ENCODE assay signal across 9 mouse cellular contexts in genomic region chr5:24576801-24577182, GRCm38 (mm10). TPM values are rescaled to one million over a fixed set of nuclear protein-coding genes. Genes with fewer than 3 reads are reported as not detected.
DNase-seq lines count a peak whose midpoint lies in the region; ATAC-seq lines count a peak whose summit lies in the region.
"Had no signal": no experiment of that assay in that cellular context is flagged by ENCODE, and none has a peak within 500 bp of the region (broad histone marks: within the 10 kb centered on the region; RNA-seq: fewer than 3 reads in every experiment).

No protein-coding gene starts in this region.

- peak; percentile 46 for ATAC-seq in intestine, embryonic 15.5 days
- ATAC-seq in midbrain, embryonic 16.5 days, result peak; percentile 31

- DNase-seq in embryo, embryonic 10 days (ENCODE audit: low spot score), result peak; percentile 49
- DNase-seq in embryo, embryonic 9.5 days (ENCODE audit: extremely low spot score), result no peak
- DNase-seq in urinary bladder, postnatal 14 days (ENCODE audit: low spot score), result peak; percentile 35
- no peak for DNase-seq in urinary bladder, adult 2 months (ENCODE audit: low spot score)
- no peak for DNase-seq in retina, postnatal 1 day
- no peak for DNase-seq in layer of hippocampus, adult 9-11 months

- peak overlapping the region; percentile 71 for H3K27ac ChIP-seq in intestine, embryonic 15.5 days
- H3K27ac ChIP-seq in midbrain, embryonic 16.5 days (ENCODE audit: low read length), result peak overlapping the region; percentile 72

- WGBS in intestine, embryonic 15.5 days, result under 1% methylated on average over 32 of the region's 32 CpGs
- WGBS in midbrain, embryonic 16.5 days, result under 1% methylated on average over 32 of the region's 32 CpGs

- peaks cover 33% of the 10 kb centered on the region for H3K36me3 ChIP-seq in intestine, embryonic 15.5 days
- peaks cover 25% of the 10 kb centered on the region for H3K36me3 ChIP-seq in midbrain, embryonic 16.5 days (ENCODE audit: control insufficient read depth, insufficient read depth, low read length)

- peak overlapping the region; percentile 76 for H3K9ac ChIP-seq in intestine, embryonic 15.5 days
- H3K9ac ChIP-seq in midbrain, embryonic 16.5 days (ENCODE audit: low read depth, low read length), result peak overlapping the region; percentile 75

- peak overlapping the region; percentile 83 for H3K4me3 ChIP-seq in intestine, embryonic 15.5 days (replicated peaks)
- peak overlapping the region; percentile 85 for H3K4me3 ChIP-seq in midbrain, embryonic 16.5 days (ENCODE audit: low read depth, low read length)

- H3K4me1 ChIP-seq in intestine, embryonic 15.5 days (replicated peaks), result peaks cover 14% of the 10 kb centered on the region
- peaks cover 14% of the 10 kb centered on the region for H3K4me1 ChIP-seq in midbrain, embryonic 16.5 days (ENCODE audit: control insufficient read depth, insufficient read depth, low read length)

- H3K27me3 ChIP-seq in intestine, embryonic 15.5 days (replicated peaks), result no peaks in the 10 kb centered on the region
- H3K27me3 ChIP-seq in midbrain, embryonic 16.5 days (ENCODE audit: control insufficient read depth, insufficient read depth, low read depth, low read length), result no peaks in the 10 kb centered on the region

- H3K4me2 ChIP-seq in intestine, embryonic 15.5 days (replicated peaks), result peak overlapping the region; percentile 72
- H3K4me2 ChIP-seq in midbrain, embryonic 16.5 days (ENCODE audit: low read length), result peak overlapping the region; percentile 96

- no peaks in the 10 kb centered on the region for H3K9me3 ChIP-seq in intestine, embryonic 15.5 days
- no peaks in the 10 kb centered on the region for H3K9me3 ChIP-seq in midbrain, embryonic 16.5 days (replicated peaks; ENCODE audit: control insufficient read depth, low read length, poor library complexity, severe bottlenecking)

RNA-seq across cellular contexts. Expression of gene Abcf2, which starts 0.5 kb away (rescaled TPM):
- 44.5 and 50.0 TPM in 2 replicates for polyA plus RNA-seq in urinary bladder, adult 2 months (2012; rRNA removed)
- polyA plus RNA-seq in intestine, embryonic 15.5 days (2015; fragmentation: Nextera tagmentation; extraction: Ambion mirVana), result 86.0 and 87.1 TPM in 2 replicates
- polyA plus RNA-seq in midbrain, embryonic 16.5 days (2015; fragmentation: Nextera tagmentation; extraction: Ambion mirVana), result 78.0 and 85.0 TPM in 2 replicates

RNA-seq across cellular contexts. Expression of gene Chpf2, which starts 9.7 kb away (rescaled TPM):
- 30.2 and 34.5 TPM in 2 replicates for polyA plus RNA-seq in urinary bladder, adult 2 months (2012; rRNA removed)
- 14.7 and 16.0 TPM in 2 replicates for polyA plus RNA-seq in intestine, embryonic 15.5 days (2015; fragmentation: Nextera tagmentation; extraction: Ambion mirVana)
- polyA plus RNA-seq in midbrain, embryonic 16.5 days (2015; fragmentation: Nextera tagmentation; extraction: Ambion mirVana), result 16.6 and 23.3 TPM in 2 replicates

RNA-seq across cellular contexts. Expression of gene 4931409K22Rik, which starts 20.2 kb away (rescaled TPM):
- not detected in 2 replicates for polyA plus RNA-seq in urinary bladder, adult 2 months (2012; rRNA removed)
- 0.05 and 0.08 TPM in 2 replicates for polyA plus RNA-seq in intestine, embryonic 15.5 days (2015; fragmentation: Nextera tagmentation; extraction: Ambion mirVana)
- polyA plus RNA-seq in midbrain, embryonic 16.5 days (2015; fragmentation: Nextera tagmentation; extraction: Ambion mirVana), result 0.08 TPM in 1 of 2 replicates, not detected in the other
- polyA plus RNA-seq: large intestine, adult 2 months had no signal

RNA-seq across cellular contexts. Expression of gene Asb10, which starts 36.0 kb away (rescaled TPM):
- polyA plus RNA-seq in urinary bladder, adult 2 months (2012; rRNA removed), result 0.45 and 0.72 TPM in 2 replicates
- 0.33 and 0.40 TPM in 2 replicates for polyA plus RNA-seq in intestine, embryonic 15.5 days (2015; fragmentation: Nextera tagmentation; extraction: Ambion mirVana)
- 0.15 TPM in 1 of 2 replicates, not detected in the other for polyA plus RNA-seq in midbrain, embryonic 16.5 days (2015; fragmentation: Nextera tagmentation; extraction: Ambion mirVana)

RNA-seq across cellular contexts. Expression of gene Smarcd3, which starts 47.4 kb away (rescaled TPM):
- 80.3 and 83.2 TPM in 2 replicates for polyA plus RNA-seq in urinary bladder, adult 2 months (2012; rRNA removed)
- polyA plus RNA-seq in intestine, embryonic 15.5 days (2015; fragmentation: Nextera tagmentation; extraction: Ambion mirVana), result 15.5 and 18.4 TPM in 2 replicates
- polyA plus RNA-seq in midbrain, embryonic 16.5 days (2015; fragmentation: Nextera tagmentation; extraction: Ambion mirVana), result 173 and 192 TPM in 2 replicates

Comparison
In these comparisons a context has a peak if more than half of its experiments do, and no peak if none do; other contexts are left out.
1. DNase-seq: peak in embryo, embryonic 10 days (single experiment) and urinary bladder, postnatal 14 days (single experiment); none in embryo, embryonic 9.5 days (single experiment), urinary bladder, adult 2 months (single experiment), retina, postnatal 1 day (single experiment) and layer of hippocampus, adult 9-11 months (single experiment).